Comparison of ENCODE assay signal across 17 mouse cellular contexts in the genomic region with DNA sequence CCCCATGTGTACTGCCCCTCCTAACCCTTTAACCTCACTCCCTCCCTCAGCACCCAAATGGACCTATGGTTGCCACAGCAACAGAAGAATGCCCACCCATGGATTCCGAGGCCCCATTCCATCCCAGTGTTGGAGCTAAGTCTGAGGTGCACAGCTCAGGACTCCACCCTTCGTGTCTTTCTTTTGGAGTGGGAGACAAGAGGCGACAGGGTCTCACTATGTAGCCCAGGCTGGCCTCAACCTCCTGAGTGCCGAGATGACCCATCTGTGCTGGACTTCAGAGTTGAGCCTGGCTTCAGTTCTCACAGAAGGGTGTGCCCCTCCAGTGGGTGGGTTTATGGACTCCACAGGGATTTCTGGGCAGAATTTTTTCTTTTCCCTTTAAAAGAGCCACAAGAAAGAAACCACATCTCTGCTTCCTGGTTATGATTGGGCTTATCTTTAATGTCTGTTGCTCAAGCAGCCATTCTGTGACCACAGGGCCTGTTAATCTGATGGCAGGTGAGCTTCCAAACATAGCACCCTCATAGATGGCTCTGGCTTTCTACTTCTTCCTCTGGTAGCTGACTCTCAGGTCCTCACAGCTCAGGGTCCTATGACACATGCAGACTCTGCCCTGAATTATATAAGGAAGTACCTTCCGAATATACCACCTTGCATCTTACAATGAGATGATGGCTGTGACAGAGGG. TPM values are rescaled to one million over a fixed set of nuclear protein-coding genes. Genes with fewer than 3 reads are reported as not detected.
"Had no signal": no experiment of that assay in that cellular context is flagged by ENCODE, and none has a peak within 500 bp of the region (broad histone marks: within the 10 kb centered on the region; RNA-seq: fewer than 3 reads in every experiment).

A gene (minus strand): TSS at position 271 of the 691 bp plus-strand sequence.

- H3K36me3 ChIP-seq: kidney, embryonic 15.5 days; limb, embryonic 13.5 days; liver, embryonic 15.5 days; midbrain, embryonic 12.5 days had no signal

- ATAC-seq: inflammation-experienced regulatory T-cells, adult 6 months; midbrain, embryonic 16.5 days had no signal

- H3K9me3 ChIP-seq: kidney, embryonic 15.5 days; limb, embryonic 13.5 days; liver, embryonic 15.5 days; midbrain, embryonic 12.5 days had no signal

- H3K27me3 ChIP-seq: kidney, embryonic 15.5 days; liver, embryonic 15.5 days; midbrain, embryonic 12.5 days had no signal

- H3K4me3 ChIP-seq: kidney, embryonic 15.5 days; limb, embryonic 13.5 days; liver, embryonic 15.5 days; megakaryocyte, embryonic 14.5 days; midbrain, embryonic 12.5 days had no signal

- H3K9ac ChIP-seq: kidney, embryonic 15.5 days; limb, embryonic 13.5 days; liver, embryonic 15.5 days; lung, embryonic 14.5 days; midbrain, embryonic 12.5 days had no signal

- H3K4me1 ChIP-seq: kidney, embryonic 15.5 days; limb, embryonic 13.5 days; liver, embryonic 15.5 days; megakaryocyte, embryonic 14.5 days; midbrain, embryonic 12.5 days had no signal

- H3K4me2 ChIP-seq: kidney, embryonic 15.5 days; limb, embryonic 13.5 days; liver, embryonic 15.5 days; lung, embryonic 14.5 days; midbrain, embryonic 12.5 days had no signal

- DNase-seq: kidney, adult 2 months; layer of hippocampus, postnatal 36 days; lung, embryonic 14.5 days; lung, postnatal 10 days; thymus, postnatal 14 days had no signal

- H3K27ac ChIP-seq: kidney, embryonic 15.5 days; limb, embryonic 13.5 days; liver, embryonic 15.5 days; macrophage; midbrain, embryonic 12.5 days; stomach, postnatal 0 days had no signal

RNA-seq across cellular contexts. Expression of the gene that starts here (rescaled TPM):
- total RNA-seq: left cerebral cortex, postnatal 25 days; liver, adult 2 months had no signal
- polyA plus RNA-seq: inflammation-experienced regulatory T-cells, adult 6 months; kidney, adult 2 months; kidney, embryonic 15.5 days; limb, embryonic 13.5 days; liver, adult 2 months; liver, embryonic 15.5 days; lung, embryonic 14.5 days; macrophage; midbrain, embryonic 12.5 days; midbrain, embryonic 16.5 days; neural tube, embryonic 14.5 days; stomach, postnatal 0 days had no signal
